Mouse (Mus musculus) midbrain, embryonic 16.5 days (tissue): ENCODE data around the gene Tollip. TPM values are rescaled to one million over a fixed set of nuclear protein-coding genes. Genes with fewer than 3 reads are reported as not detected.

Experiments
- ATAC-seq: fragments of 200-750 bp; cut with Nextera tagmentation; 2 replicates; pipeline ENCODE4 v1.8.0; 2017; ENCODE audit warnings: moderate TSS enrichment
- H3K27ac ChIP-seq: fragments of 300-500 bp; sonication (generic); 2 replicates; pipeline ENCODE4 v1.5.1; 2014; ENCODE audit warnings: mild to moderate bottlenecking, low read length, mixed read lengths
- H3K27me3 ChIP-seq: fragments of 300-500 bp; sonication (generic); 2 replicates; pipeline ENCODE4 v1.6.1; 2014; ENCODE audit warnings: low read depth, low read length, mixed read lengths; ENCODE audit not compliant: control insufficient read depth, insufficient read depth
- H3K36me3 ChIP-seq: fragments of 300-500 bp; sonication (generic); 2 replicates; pipeline ENCODE4 v1.6.1; 2014; ENCODE audit warnings: mild to moderate bottlenecking, low read length, moderate library complexity, mixed read lengths; ENCODE audit not compliant: control insufficient read depth, insufficient read depth
- H3K4me1 ChIP-seq: fragments of 300-500 bp; sonication (generic); 2 replicates; pipeline ENCODE4 v1.6.1; 2014; ENCODE audit warnings: mild to moderate bottlenecking, low read length, mixed read lengths; ENCODE audit not compliant: control insufficient read depth, insufficient read depth
- H3K4me2 ChIP-seq: fragments of 300-500 bp; sonication (generic); 2 replicates; pipeline ENCODE4 v1.6.1; 2014; ENCODE audit warnings: mild to moderate bottlenecking, low read length, mixed read lengths
- H3K4me3 ChIP-seq: fragments of 300-500 bp; sonication (generic); 2 replicates; pipeline ENCODE4 v1.5.1; 2014; ENCODE audit warnings: low read depth, mild to moderate bottlenecking, low read length, moderate library complexity, mixed read lengths
- H3K9ac ChIP-seq: fragments of 300-500 bp; sonication (generic); 2 replicates; pipeline ENCODE4 v1.6.1; 2014; ENCODE audit warnings: low read depth, low read length, mixed read lengths
- H3K9me3 ChIP-seq: fragments of 300-500 bp; sonication (generic); replicated peaks from 2 replicates; pipeline ENCODE4 v1.6.1; 2014; ENCODE audit warnings: mild to moderate bottlenecking, low read length, mixed read lengths; ENCODE audit not compliant: control insufficient read depth, poor library complexity, severe bottlenecking
- WGBS: fragments of 180-500 bp; shearing (Covaris S2); extraction: QIAGEN DNeasy Blood & Tissue Kit; methylation state at CpG from one replicate; pipeline ENCODE4 v1.1.7; 2014; 5-methylcytosine and 5-hydroxymethylcytosine counted together
- polyA plus RNA-seq: library from polyadenylated mRNA; unstranded; fragments of >200 nt; fragmentation: Nextera tagmentation; extraction: Ambion mirVana; gene quantifications from 2 replicates; pipeline ENCODE4 v1.2.1, GENCODE M21; 2015

The Tollip gene
- polyA plus RNA-seq, 1 experiment from 2014 or later = 86.6 TPM

DNA sequence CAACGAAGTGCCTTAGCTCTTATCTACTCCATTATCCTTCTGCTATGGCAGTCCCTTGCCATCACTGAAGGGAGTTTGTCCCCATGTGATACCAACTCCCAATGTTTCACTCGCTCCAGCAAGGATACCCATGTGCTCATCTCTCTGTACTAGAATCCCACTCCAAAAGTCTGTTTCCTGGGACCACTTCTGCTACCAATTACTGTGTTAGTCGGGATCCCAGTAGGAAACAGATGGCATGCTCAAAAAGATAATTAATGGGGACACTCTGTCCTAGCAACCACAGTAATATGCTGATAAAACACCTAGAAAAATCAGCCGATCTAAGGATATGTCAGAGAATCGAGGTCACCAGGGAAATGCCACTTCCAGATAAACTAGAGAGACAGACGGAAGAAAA, 9.7 kb downstream of the Tollip start:
- H3K4me3 ChIP-seq = no peak overlapping the region
- H3K27ac ChIP-seq = no peak overlapping the region
- H3K27me3 ChIP-seq = peaks cover 5% of the 10 kb centered on the region; the same call in 1 of the 2 replicates
- WGBS = 71% methylated on average over 6 of the region's 6 CpGs
- H3K4me1 ChIP-seq = no peaks in the 10 kb centered on the region; the same call in 1 of the 2 replicates
- H3K36me3 ChIP-seq = no peaks in the 10 kb centered on the region
- H3K4me2 ChIP-seq = no peak overlapping the region
- H3K9ac ChIP-seq = no peak overlapping the region
- no peaks in the 10 kb centered on the region for H3K9me3 ChIP-seq
- ATAC-seq = no peak

DNA sequence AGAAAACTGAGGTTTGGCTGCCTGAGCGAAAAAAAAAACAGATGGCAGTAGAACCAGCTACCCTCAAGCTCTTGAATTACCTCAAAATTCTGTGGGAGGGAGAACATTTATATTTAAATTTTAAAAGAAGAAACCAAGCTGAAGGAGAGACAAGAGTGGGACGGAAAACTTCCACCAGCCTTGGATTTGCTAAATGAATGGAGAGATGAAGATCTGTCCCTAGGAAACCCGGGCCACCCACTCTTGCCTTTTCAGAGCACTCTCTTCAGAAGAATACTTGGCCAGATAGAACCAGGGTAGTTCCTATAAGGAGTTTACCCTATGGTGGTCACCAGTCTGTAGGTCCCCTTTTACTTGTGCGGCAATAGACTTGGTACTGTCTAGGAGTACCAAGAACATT, 15.5 kb downstream of the Tollip start:
- 59% methylated on average over 4 of the region's 4 CpGs for WGBS
- no peaks in the 10 kb centered on the region for H3K9me3 ChIP-seq
- H3K4me2 ChIP-seq = peak overlapping the region; percentile 55
- H3K27me3 ChIP-seq = peaks cover 5% of the 10 kb centered on the region; the same call in 1 of the 2 replicates
- peak overlapping the region; percentile 76 for H3K27ac ChIP-seq
- peak overlapping the region; percentile 85 for H3K4me3 ChIP-seq
- no peaks in the 10 kb centered on the region for H3K36me3 ChIP-seq
- H3K9ac ChIP-seq = peak overlapping the region; percentile 65
- no peak for ATAC-seq
- H3K4me1 ChIP-seq = peaks cover 31% of the 10 kb centered on the region

DNA sequence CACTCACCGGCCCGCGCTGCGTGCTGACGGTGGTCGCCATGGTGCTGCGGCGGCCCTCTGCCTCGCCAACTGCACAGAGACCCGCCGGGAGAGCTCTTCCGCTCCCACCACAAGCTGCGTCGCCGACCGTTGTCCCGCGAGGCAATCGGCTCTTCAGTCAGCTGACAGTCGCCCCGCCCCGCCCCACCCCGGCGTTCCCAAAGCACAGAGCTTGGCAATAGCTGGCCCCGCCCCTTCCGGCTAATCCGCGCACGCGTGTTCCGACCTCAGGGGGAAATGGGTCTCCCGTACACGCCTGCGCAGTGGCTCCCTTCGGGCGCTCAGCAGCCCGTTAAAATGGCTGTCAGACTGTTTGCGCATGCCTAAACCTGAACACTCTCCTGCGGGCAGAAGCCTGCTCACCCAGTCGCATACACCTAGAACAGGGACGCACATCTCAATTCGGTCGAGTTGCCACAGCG, 16.0 kb downstream of the Tollip start:
- H3K4me1 ChIP-seq = peaks cover 31% of the 10 kb centered on the region
- ATAC-seq = peak; percentile 97
- H3K36me3 ChIP-seq = no peaks in the 10 kb centered on the region
- under 1% methylated on average over 42 of the region's 44 CpGs for WGBS
- peaks cover 5% of the 10 kb centered on the region; the same call in 1 of the 2 replicates for H3K27me3 ChIP-seq
- H3K4me3 ChIP-seq = peak overlapping the region; percentile 85
- peak overlapping the region; percentile 77 for H3K27ac ChIP-seq
- H3K9me3 ChIP-seq = no peaks in the 10 kb centered on the region
- H3K9ac ChIP-seq = peak overlapping the region; percentile 87
- peak overlapping the region; percentile 55 for H3K4me2 ChIP-seq

DNA sequence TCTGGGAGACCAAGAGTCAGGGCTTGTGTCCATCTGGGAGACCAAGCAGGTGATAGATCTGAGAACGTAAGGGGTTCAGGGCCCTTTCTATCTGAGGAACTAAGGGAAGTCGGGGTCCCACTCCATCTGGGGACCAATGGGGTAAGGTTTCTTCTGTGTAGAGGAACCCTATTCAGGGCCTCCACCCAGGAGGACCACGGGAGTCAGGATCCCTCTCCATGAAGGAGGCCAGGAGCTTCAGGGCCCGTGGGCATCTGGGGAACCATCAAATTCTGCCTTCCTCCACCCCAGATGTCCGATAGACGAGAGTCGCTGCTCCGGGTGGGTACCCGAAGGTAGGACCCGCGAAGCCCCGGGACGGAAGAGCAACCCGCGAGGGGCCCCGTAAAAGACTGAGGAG, 16.5 kb downstream of the Tollip start:
- no peaks in the 10 kb centered on the region for H3K9me3 ChIP-seq
- peak; percentile 59 for ATAC-seq
- H3K4me1 ChIP-seq = peaks cover 31% of the 10 kb centered on the region
- H3K27me3 ChIP-seq = peaks cover 5% of the 10 kb centered on the region; the same call in 1 of the 2 replicates
- peak overlapping the region; percentile 87 for H3K9ac ChIP-seq
- peak overlapping the region; percentile 94 for H3K4me2 ChIP-seq
- 0% methylated on average over 16 of the region's 16 CpGs for WGBS
- H3K36me3 ChIP-seq = no peaks in the 10 kb centered on the region
- H3K27ac ChIP-seq = peak overlapping the region; percentile 77
- H3K4me3 ChIP-seq = peak overlapping the region; percentile 85

DNA sequence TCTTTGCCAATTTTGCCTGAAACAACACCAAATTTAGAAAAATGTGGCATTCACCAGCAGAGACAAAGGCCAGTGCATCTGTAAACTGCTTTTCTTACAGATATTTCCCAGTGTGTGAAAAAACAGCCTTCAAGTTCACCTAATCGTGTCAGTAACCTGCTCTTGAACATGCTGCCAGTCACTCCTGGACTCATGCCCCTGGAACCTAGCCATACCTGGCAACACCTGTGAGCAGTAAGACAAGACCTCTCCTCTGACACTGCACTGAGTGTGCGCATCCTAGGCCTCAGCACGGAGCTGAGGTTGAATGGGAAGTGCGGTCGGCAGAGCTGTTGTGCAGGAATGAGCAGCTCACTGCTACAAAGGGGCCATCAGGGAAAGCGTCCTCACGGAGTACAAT, 26.2 kb downstream of the Tollip start:
- 97% methylated on average over 7 of the region's 7 CpGs for WGBS
- Histone ChIP-seq H3K36me3 (peaks cover 47% of the 10 kb centered on the region), H3K27ac (no peak overlapping the region)

DNA sequence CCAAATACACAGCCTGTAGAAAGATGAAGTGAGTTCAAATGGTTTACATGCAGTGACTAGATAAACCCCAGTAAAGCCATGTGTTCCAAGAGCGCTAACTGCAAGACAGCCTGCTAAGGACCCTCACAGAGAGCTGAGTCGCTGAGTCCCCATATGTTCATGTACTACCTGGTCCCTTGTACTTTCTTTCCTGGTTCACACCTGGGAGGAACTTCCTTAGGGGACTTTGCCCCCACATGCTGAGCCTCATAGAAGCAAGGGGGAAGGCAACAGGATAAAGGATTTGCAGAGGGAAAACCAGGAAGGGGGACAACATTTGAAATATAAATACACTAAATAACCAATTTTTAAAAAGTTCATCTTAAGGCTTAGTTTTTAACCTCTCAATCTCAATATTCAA, 39.5 kb downstream of the Tollip start:
- no peaks in the 10 kb centered on the region for H3K9me3 ChIP-seq
- no peak overlapping the region for H3K4me2 ChIP-seq
- WGBS = 96% methylated on average over 2 of the region's 2 CpGs
- no peaks in the 10 kb centered on the region for H3K27me3 ChIP-seq
- no peak overlapping the region for H3K4me3 ChIP-seq
- H3K4me1 ChIP-seq = no peaks in the 10 kb centered on the region
- no peak overlapping the region for H3K27ac ChIP-seq
- H3K36me3 ChIP-seq = peaks cover 18% of the 10 kb centered on the region
- no peak for ATAC-seq
- no peak overlapping the region for H3K9ac ChIP-seq

More for the DNA sequence above, 26.2 kb downstream of the Tollip start:
- Histone ChIP-seq H3K27me3 (no peaks in the 10 kb centered on the region), H3K4me1 (no peaks in the 10 kb centered on the region), H3K4me3 (no peak overlapping the region), H3K4me2 (no peak overlapping the region), H3K9me3 (no peaks in the 10 kb centered on the region), H3K9ac (no peak overlapping the region)
- no peak for ATAC-seq

DNA sequence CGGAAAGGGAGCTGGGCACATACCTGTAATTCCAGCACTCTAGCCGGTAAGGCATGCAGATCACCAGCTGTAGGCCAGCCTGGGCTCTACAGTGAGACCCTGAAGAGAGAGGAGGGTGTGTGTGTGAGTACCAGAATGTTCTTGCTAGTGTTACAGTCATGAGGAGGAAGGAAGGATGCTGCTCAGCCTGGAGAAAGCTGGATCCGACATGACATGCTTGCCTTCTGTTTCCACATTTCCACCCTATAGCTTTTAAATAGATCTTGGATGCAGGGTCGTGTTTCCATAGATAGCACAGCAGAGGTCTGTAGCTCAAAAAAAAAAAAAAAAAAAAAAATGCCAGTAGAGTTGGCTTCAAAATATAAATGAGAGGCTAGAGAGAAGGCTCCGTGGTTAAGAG, 43.4 kb downstream of the Tollip start:
- no peak overlapping the region for H3K4me3 ChIP-seq
- 86% methylated on average over 5 of the region's 5 CpGs for WGBS
- no peaks in the 10 kb centered on the region for H3K27me3 ChIP-seq
- ATAC-seq = no peak
- no peaks in the 10 kb centered on the region for H3K9me3 ChIP-seq
- H3K9ac ChIP-seq = no peak overlapping the region
- H3K4me2 ChIP-seq = no peak overlapping the region
- H3K27ac ChIP-seq = no peak overlapping the region
- H3K4me1 ChIP-seq = no peaks in the 10 kb centered on the region
- H3K36me3 ChIP-seq = peaks cover 15% of the 10 kb centered on the region; the same call in 1 of the 2 replicates

DNA sequence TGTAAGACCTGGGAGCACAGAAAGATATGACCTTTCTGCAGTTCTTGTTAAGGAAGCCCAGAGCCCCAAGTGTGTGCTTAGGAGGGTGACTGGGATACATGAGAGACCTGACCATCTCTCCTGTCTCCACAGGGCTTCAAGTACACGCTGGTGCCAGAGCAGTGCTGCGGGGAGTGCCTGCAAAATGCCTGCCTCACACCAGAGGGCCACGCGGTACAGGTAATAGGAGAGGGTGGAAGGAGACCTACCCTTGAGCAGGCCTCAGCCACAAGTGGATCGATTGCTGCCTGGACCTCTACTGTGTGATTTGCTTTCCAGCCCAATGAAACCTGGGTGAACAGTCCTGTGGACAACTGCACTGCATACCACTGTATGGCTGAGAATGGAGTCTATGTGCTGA, 47.8 kb downstream of the Tollip start:
- Histone ChIP-seq H3K4me2 (no peak overlapping the region), H3K9me3 (no peaks in the 10 kb centered on the region), H3K9ac (no peak overlapping the region), H3K4me1 (no peaks in the 10 kb centered on the region), H3K36me3 (peaks cover 9% of the 10 kb centered on the region; the same call in 1 of the 2 replicates), H3K27me3 (no peaks in the 10 kb centered on the region), H3K4me3 (no peak overlapping the region), H3K27ac (no peak overlapping the region)
- ATAC-seq = no peak
- 85% methylated on average over 5 of the region's 5 CpGs for WGBS

DNA sequence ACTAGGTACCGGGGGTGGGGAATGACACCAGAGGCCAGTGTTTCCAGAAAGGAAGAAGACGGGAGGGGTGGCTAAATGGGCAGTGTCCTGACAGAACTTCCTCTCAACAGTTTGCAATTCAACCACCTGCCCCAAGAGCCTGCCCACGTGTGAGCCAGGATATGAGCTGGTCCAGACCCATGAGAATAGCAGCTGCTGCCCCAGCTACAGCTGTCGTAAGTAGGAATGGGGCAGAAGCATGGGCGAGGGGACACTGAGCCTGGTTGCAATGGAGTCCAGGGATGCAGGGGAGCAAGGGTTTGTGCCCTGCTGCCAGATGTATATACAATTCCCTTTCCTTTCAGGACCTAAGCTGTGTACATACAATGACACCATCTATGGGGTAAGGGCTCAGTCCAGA, 48.7 kb downstream of the Tollip start:
- H3K4me1 ChIP-seq = no peaks in the 10 kb centered on the region
- H3K4me3 ChIP-seq = no peak overlapping the region
- peaks cover 9% of the 10 kb centered on the region; the same call in 1 of the 2 replicates for H3K36me3 ChIP-seq
- no peak for ATAC-seq
- H3K27me3 ChIP-seq = no peaks in the 10 kb centered on the region
- no peak overlapping the region for H3K4me2 ChIP-seq
- no peak overlapping the region for H3K9ac ChIP-seq
- 80% methylated on average over 5 of the region's 5 CpGs for WGBS
- H3K27ac ChIP-seq = no peak overlapping the region
- H3K9me3 ChIP-seq = no peaks in the 10 kb centered on the region
